Mouse (Mus musculus) spleen, postnatal 0 days (tissue): ENCODE measurements around the gene Tmc4. TPM values are rescaled to one million over a fixed set of nuclear protein-coding genes. Genes with fewer than 3 reads are reported as not detected.

Source experiments
- polyA plus RNA-seq: library from polyadenylated mRNA; unstranded; fragments of >200 nt; fragmentation: Nextera tagmentation; extraction: Ambion mirVana; gene quantifications from 2 replicates; pipeline ENCODE4 v1.2.1, GENCODE M21; 2015

Gene Tmc4
- 6.9 and 8.2 TPM in 2 replicates for polyA plus RNA-seq

DNA sequence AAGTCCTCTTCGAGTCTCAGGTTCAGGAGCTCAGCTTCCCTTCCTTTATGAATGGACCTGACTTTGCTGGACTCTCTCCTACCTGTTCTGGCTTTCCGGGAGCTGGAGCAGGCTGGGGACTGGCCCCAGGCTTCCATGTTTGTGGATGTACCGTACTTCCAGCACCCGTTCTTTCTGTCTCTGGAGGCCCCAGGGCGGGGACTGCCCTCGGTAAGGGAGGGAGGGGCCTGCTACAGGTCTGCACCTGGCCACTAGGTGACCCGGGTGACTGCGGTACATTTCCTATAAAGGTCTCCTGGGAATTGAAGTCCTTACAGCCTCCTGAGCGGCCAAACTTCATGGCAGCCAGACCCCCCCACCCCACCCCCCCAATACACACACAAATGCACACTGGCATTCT is at the start of gene Tmc4:
Gene Tmc4, minus strand, starts transcription at position 212 of the 400 bp plus-strand sequence.

GRCm38 (mm10) chr7:3720268-3720667 is 42.9 kb upstream of the Tmc4 start, which contains the start of gene Pirb:
TSS of gene Pirb (minus strand) at chr7:3720391.

DNA sequence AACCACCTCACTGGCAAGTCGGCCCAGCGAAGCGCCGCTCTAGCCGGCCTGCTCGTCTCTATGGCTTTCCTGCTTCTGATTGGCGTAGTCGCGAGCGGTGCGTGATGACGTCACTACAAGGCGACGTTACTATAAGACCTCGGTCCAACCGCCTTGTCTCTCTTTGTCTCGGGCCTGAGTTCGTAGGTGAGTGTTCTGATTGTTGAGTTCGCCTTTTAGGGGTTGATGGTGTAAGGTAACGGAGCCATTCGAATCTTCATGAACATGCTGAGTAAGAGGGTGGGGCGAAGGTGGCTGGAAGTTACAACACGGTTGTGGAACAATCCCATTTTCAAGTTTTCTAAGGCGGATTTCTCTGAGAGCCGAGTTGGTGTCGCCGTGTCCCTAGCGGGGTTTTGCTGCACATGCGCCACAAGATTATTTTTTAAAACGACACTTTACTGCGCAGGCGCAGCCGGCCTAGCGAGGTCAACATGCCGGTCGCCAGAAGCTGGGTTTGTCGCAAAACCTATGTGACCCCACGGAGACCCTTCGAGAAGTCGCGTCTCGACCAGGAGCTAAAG is 26.6 kb upstream of the Tmc4 start, which contains the start of gene Rps9:
Gene Rps9, plus strand, starts transcription at position 115 of the 563 bp plus-strand sequence.

DNA sequence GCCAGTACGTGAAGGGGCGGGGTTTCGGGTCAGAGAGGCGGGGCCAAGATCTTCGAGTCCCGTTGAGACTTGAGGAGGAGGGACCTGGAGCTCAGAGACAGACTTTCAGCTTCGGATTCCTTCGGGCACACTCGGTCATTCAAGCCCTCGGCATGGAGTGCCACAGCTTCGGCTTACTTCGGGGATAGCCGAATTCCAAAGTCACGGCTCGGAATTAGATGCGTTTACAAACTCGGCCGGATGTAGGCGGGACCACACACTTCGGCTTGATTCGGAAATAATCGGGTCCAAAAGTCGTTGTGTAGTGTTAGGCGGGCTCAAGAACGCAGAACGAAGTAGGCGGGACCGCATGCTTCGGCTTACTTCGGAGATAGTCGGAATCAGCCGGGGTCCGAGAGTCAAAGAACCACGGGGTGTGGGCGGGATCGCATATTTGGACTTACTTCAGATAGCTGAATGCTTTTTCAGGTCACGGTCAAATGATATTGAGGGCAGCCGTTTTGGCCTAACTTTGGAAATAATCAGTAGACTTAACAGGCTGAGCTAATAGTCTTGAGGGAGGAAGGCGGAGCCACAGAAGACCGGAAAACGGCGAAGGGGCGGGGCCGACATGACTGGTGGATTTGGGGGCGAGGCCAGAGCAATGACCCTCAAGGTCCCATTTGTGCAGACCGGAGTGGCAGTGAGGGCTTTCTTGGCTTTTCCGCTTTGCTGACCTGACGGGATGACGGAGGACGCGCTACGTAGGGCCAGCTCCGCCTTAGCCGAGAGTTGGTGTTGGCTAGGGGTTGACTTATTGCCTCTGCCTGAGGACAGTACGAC is 15.8 kb upstream of the Tmc4 start, which contains the start of gene Mboat7:
Gene Mboat7, minus strand, starts transcription at position 537 of the 822 bp plus-strand sequence.

DNA sequence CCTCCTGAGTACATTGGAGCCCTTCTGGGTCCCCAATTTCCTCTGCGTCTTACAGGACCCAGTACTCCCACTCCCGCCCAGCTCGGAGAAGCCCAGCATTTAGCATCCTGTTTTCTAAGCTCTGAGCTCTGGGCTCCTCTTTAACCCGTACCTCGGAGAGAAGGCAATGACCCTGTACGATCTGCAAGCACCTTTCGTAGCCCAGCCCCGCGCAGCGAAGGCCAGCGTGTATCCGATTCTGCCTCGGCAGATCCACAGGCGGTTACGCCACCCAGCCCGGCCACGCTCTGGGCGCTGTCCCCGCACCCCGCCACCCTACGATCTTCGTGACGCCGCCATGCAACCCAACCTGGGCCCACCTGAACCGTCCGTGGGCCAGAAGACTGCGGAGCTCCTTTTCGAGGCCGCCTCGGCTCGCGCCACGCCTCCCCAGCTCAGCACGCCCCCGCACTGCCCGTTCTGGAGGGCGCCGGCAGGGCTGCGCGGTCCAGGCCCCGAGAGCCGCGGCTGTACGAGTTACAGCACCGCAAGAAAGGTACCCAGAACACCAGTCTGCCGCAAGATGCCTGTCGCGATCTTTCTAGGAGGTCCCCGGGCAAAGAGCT is 15.1 kb upstream of the Tmc4 start, which contains the start of gene Tsen34:
Gene Tsen34, plus strand, starts transcription at position 482 of the 605 bp plus-strand sequence.

GRCm38 (mm10) chr7:3665215-3666114 is 11.9 kb downstream of the Tmc4 start, which contains the start of gene Leng1:
TSS of gene Leng1 (minus strand) at chr7:3665840.

GRCm38 (mm10) chr7:3644672-3645487 is 32.5 kb downstream of the Tmc4 start, which contains the start of gene Cnot3:
TSS of gene Cnot3 (plus strand) at chr7:3645268.

GRCm38 (mm10) chr7:3629543-3630477 is 47.5 kb downstream of the Tmc4 start, which contains the start of the genes Tfpt and Prpf31:
TSS of gene Tfpt (minus strand) at chr7:3629929.
TSS of gene Prpf31 (plus strand) at chr7:3629985.

GRCm38 (mm10) chr7:3617242-3617995 is 59.9 kb downstream of the Tmc4 start, which contains the start of gene Ndufa3:
TSS of gene Ndufa3 (plus strand) at chr7:3617373.

DNA sequence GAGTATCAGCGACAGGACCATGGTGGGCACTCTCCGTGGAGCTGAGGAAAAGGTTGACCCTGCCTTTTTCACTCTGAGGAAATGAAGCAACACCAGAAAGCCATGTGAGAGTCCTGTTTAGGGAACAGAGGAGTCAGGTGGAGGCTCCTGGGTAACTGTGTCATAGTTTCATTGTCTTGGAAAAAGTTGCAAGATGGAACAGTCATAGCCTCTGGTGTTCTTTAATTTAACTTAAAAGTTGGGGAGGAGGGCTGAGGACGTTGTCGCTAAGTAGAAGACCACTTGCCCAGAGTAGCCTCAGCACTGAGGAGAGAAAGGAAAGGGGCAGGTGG is 61.3 kb downstream of the Tmc4 start, which contains the start of gene Oscar:
Gene Oscar, minus strand, starts transcription at position 101 of the 332 bp plus-strand sequence.

Other genes with a start within 250 kb of the Tmc4 start
- 2.9 and 3.5 TPM in 2 replicates for gene Tarm1, start 174.9 kb downstream of the Tmc4 start, polyA plus RNA-seq
- not detected in 2 replicates for gene Oscar, start 61.4 kb downstream of the Tmc4 start, polyA plus RNA-seq
- gene Ndufa3, start 60.2 kb downstream of the Tmc4 start, polyA plus RNA-seq = 365 and 377 TPM in 2 replicates
- gene Tfpt, start 47.6 kb downstream of the Tmc4 start, polyA plus RNA-seq = 14.6 TPM in 2 replicates
- gene Prpf31, start 47.6 kb downstream of the Tmc4 start, polyA plus RNA-seq = 54.2 and 55.9 TPM in 2 replicates
- gene Cnot3, start 32.3 kb downstream of the Tmc4 start, polyA plus RNA-seq = 29.6 and 34.3 TPM in 2 replicates
- gene Leng1, start 11.7 kb downstream of the Tmc4 start, polyA plus RNA-seq = 7.4 and 7.7 TPM in 2 replicates
- 46.3 and 65.6 TPM in 2 replicates for gene Tsen34, start 15.3 kb upstream of the Tmc4 start, polyA plus RNA-seq
- gene Mboat7, start 16.0 kb upstream of the Tmc4 start, polyA plus RNA-seq = 21.7 and 28.8 TPM in 2 replicates
- gene Rps9, start 26.4 kb upstream of the Tmc4 start, polyA plus RNA-seq = 1,500 and 1,551 TPM in 2 replicates
- 18.7 and 25.6 TPM in 2 replicates for gene Pirb, start 42.8 kb upstream of the Tmc4 start, polyA plus RNA-seq
- gene Gm15448, start 148.1 kb upstream of the Tmc4 start, polyA plus RNA-seq = 0.70 and 1.2 TPM in 2 replicates
- 7.2 and 10.1 TPM in 2 replicates for gene Pira2, start 167.5 kb upstream of the Tmc4 start, polyA plus RNA-seq
- gene Gm14548, start 220.6 kb upstream of the Tmc4 start, polyA plus RNA-seq = 8.1 and 10.5 TPM in 2 replicates
- gene Lilra6, start 237.9 kb upstream of the Tmc4 start, polyA plus RNA-seq = 6.8 and 7.9 TPM in 2 replicates